In the genomic region with DNA sequence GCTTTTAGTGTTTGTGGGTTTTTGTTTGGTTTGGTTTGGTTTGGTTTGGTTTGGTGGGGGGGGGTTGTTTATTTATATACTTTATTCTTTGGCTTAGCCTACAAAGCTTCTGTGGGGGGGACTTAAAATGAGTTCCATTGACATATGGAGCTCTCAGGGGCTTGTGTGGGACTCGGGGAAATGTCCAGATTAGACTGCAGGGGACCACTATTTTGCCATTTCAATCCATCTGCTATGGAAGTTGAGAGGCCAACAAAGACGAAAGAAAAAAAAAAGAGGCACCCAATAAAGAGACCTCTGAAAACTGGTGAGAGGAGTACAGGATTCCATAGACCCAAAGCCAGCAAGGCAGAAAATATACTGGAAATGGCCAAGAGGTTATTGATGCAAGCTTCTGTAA, we compare ENCODE assay signal across 17 mouse cellular contexts. TPM values are rescaled to one million over a fixed set of nuclear protein-coding genes. Genes with fewer than 3 reads are reported as not detected.
"Had no signal": no experiment of that assay in that cellular context is flagged by ENCODE, and none has a peak within 500 bp of the region (broad histone marks: within the 10 kb centered on the region; RNA-seq: fewer than 3 reads in every experiment).

No protein-coding gene starts in this region.

- H3K27me3 ChIP-seq: limb, embryonic 15.5 days; liver, embryonic 12.5 days; neural tube, embryonic 15.5 days; stomach, embryonic 15.5 days had no signal

- H3K4me3 ChIP-seq: layer of hippocampus, adult 2 months; limb, embryonic 15.5 days; liver, embryonic 12.5 days; midbrain, embryonic 10.5 days; myocyte; neural tube, embryonic 15.5 days; stomach, embryonic 15.5 days had no signal

- H3K36me3 ChIP-seq: limb, embryonic 15.5 days; liver, embryonic 12.5 days; midbrain, embryonic 10.5 days; neural tube, embryonic 15.5 days; stomach, embryonic 15.5 days had no signal

- H3K9me3 ChIP-seq: limb, embryonic 15.5 days; liver, embryonic 12.5 days; midbrain, embryonic 10.5 days; neural tube, embryonic 15.5 days; stomach, embryonic 15.5 days had no signal

- H3K4me2 ChIP-seq: limb, embryonic 15.5 days; liver, embryonic 12.5 days; lung, embryonic 14.5 days; neural tube, embryonic 15.5 days; stomach, embryonic 15.5 days had no signal

- H3K4me1 ChIP-seq: limb, embryonic 15.5 days; liver, embryonic 12.5 days; midbrain, embryonic 10.5 days; neural tube, embryonic 15.5 days; stomach, embryonic 15.5 days had no signal

- ATAC-seq: liver, embryonic 12.5 days had no signal

- H3K9ac ChIP-seq: limb, embryonic 15.5 days; liver, embryonic 12.5 days; lung, embryonic 14.5 days; neural tube, embryonic 15.5 days; stomach, embryonic 15.5 days had no signal

- H3K27ac ChIP-seq: layer of hippocampus, adult 2 months; limb, embryonic 15.5 days; liver, embryonic 12.5 days; midbrain, embryonic 10.5 days; neural tube, embryonic 15.5 days; stomach, embryonic 15.5 days had no signal

- DNase-seq: kidney, adult 8-10 months; kidney, postnatal 4 days; lung, embryonic 14.5 days; lung, postnatal 10 days; lung, postnatal 4 days; midbrain, embryonic 14.5 days; right cerebral cortex, postnatal 4 days; spleen, adult 18-20 months; thymus, postnatal 36 days had no signal

RNA-seq across cellular contexts. Expression of a gene that starts 9.9 kb away (rescaled TPM):
- polyA plus RNA-seq: myocyte; thymus, postnatal 0 days had no signal
